Mouse (Mus musculus) bone marrow macrophage, adult 2 months (primary cell): ENCODE measurements around the gene Rapgef4.

ENCODE experiments used
- CTCF ChIP-seq: IDR thresholded peaks from 2 replicates; pipeline ENCODE4 v1.5.1; 2012; ENCODE audit warnings: low read depth, mild to moderate bottlenecking, low read length, moderate library complexity
- POLR2A ChIP-seq: IDR thresholded peaks from 2 replicates; pipeline ENCODE4 v1.6.1; 2012; ENCODE audit warnings: mild to moderate bottlenecking, low read depth, low read length, borderline replicate concordance

DNA sequence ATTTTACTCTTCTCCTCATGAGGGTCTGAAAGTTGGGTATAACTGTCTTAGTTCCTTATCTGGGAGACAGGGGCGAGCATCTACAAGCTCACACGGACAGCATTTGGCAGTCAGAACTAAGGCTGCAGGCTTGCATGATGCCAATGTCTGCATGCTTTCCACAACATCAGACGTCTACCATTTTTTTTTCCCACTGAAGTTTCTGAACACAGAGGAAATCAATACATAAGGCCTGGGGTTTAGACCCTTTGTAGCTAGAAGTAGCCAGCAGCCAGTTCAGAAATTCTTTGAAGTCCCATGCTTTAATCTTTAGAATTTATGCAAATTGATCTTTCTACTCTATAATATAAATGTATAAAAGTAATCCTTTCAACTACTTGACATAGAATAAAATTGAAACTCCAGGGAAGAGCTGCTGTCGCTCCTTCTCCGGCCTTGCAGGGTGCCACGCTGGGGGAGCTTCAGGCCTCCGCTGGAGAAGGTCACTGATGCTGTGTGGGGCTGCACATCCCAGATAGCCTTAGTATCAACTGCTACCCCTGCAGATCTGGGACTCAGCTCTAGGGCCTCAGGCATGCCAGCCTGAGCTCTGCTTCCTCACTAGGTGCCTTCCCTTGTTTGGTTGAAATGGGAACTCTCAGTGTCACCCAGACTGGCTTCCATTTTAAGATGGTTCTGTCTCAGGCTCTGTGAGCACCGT lies 148.7 kb downstream of the Rapgef4 start:
- TF ChIP-seq CTCF (no peak), POLR2A (no peak)
